13 mouse cellular contexts compared by ENCODE assay signal in the genomic region with DNA sequence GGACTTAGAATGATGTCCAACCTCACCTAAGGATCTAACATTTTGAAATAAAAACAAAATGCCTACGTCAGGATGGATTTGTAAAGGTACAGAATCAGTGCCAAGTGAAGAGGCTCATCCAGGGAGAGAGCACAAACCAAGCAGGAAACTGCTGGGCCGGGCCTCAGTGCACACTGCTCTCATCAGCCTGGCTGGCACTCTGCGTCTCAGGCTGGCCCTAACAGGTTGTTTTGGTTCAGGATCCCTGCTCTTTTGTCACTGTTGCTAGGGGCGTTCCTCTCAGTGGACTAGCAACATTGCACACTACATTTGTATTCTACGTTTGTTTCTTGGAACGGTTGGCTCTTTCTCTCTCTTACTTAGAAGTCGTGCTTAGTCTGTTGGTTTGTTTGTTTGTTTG.
DNase-seq lines count a peak whose midpoint lies in the region; ATAC-seq lines count a peak whose summit lies in the region.
"Had no signal": no experiment of that assay in that cellular context is flagged by ENCODE, and none has a peak within 500 bp of the region (broad histone marks: within the 10 kb centered on the region; RNA-seq: fewer than 3 reads in every experiment).

No protein-coding gene starts in this region.

- H3K9ac ChIP-seq in hindbrain, embryonic 11.5 days (ENCODE audit: low read depth, low read length), result no peak overlapping the region
- H3K9ac ChIP-seq in midbrain, embryonic 15.5 days, result no peak overlapping the region
- no peak overlapping the region for H3K9ac ChIP-seq in midbrain, embryonic 13.5 days (replicated peaks)
- H3K9ac ChIP-seq: kidney, embryonic 15.5 days had no signal

- H3K27ac ChIP-seq in hindbrain, embryonic 11.5 days (ENCODE audit: low read depth, low read length), result no peak overlapping the region
- no peak overlapping the region for H3K27ac ChIP-seq in hindbrain, embryonic 10.5 days
- H3K27ac ChIP-seq in midbrain, embryonic 15.5 days, result no peak overlapping the region
- H3K27ac ChIP-seq in midbrain, embryonic 13.5 days, result no peak overlapping the region
- H3K27ac ChIP-seq: kidney, embryonic 15.5 days had no signal

- H3K9me3 ChIP-seq in hindbrain, embryonic 11.5 days (ENCODE audit: control insufficient read depth, low read length), result 0 out of 2 replicates have a peak, but pooled peaks cover 2% of the 10 kb centered on the region
- peaks cover 5% of the 10 kb centered on the region for H3K9me3 ChIP-seq in hindbrain, embryonic 10.5 days
- H3K9me3 ChIP-seq in midbrain, embryonic 15.5 days, result no peaks in the 10 kb centered on the region
- H3K9me3 ChIP-seq in midbrain, embryonic 13.5 days, result no peaks in the 10 kb centered on the region
- H3K9me3 ChIP-seq: G1E; kidney, embryonic 15.5 days had no signal

- no peak for ATAC-seq in hindbrain, embryonic 11.5 days (ENCODE audit: low FRiP score)
- 0 out of 2 replicates have a peak, but pooled peaks have one; percentile 56 for ATAC-seq in midbrain, embryonic 15.5 days (replicated peaks)
- no peak for ATAC-seq in midbrain, embryonic 13.5 days

- no peaks in the 10 kb centered on the region for H3K36me3 ChIP-seq in hindbrain, embryonic 11.5 days (ENCODE audit: control insufficient read depth, insufficient read depth, low read length)
- no peaks in the 10 kb centered on the region for H3K36me3 ChIP-seq in hindbrain, embryonic 10.5 days
- H3K36me3 ChIP-seq in midbrain, embryonic 15.5 days (replicated peaks), result no peaks in the 10 kb centered on the region
- H3K36me3 ChIP-seq in midbrain, embryonic 13.5 days, result no peaks in the 10 kb centered on the region
- H3K36me3 ChIP-seq: kidney, embryonic 15.5 days had no signal

- H3K4me1 ChIP-seq in hindbrain, embryonic 11.5 days (replicated peaks; ENCODE audit: control insufficient read depth, insufficient read depth, low read length), result no peaks in the 10 kb centered on the region
- H3K4me1 ChIP-seq in hindbrain, embryonic 10.5 days (replicated peaks), result 0 out of 2 replicates have a peak, but pooled peaks cover 4% of the 10 kb centered on the region
- no peaks in the 10 kb centered on the region for H3K4me1 ChIP-seq in midbrain, embryonic 15.5 days
- H3K4me1 ChIP-seq in midbrain, embryonic 13.5 days (replicated peaks), result no peaks in the 10 kb centered on the region

- no peak overlapping the region for H3K4me2 ChIP-seq in hindbrain, embryonic 11.5 days (replicated peaks; ENCODE audit: low read depth, low read length)
- no peak overlapping the region for H3K4me2 ChIP-seq in midbrain, embryonic 15.5 days
- H3K4me2 ChIP-seq in midbrain, embryonic 13.5 days (replicated peaks), result no peak overlapping the region
- H3K4me2 ChIP-seq: kidney, embryonic 15.5 days had no signal

- DNase-seq in hindbrain, embryonic 11.5 days (ENCODE audit: low spot score), result peak; percentile 16
- no peak for DNase-seq in hindbrain, embryonic 10.5 days (ENCODE audit: low spot score)
- DNase-seq in fat pad, adult 2 months (ENCODE audit: extremely low read depth, low read depth, low spot score), result peak; percentile 78
- DNase-seq in layer of hippocampus, postnatal 36 days, result peak; percentile 11 to 35
- no peak for DNase-seq in ovary, postnatal 36 days (ENCODE audit: low spot score)
- DNase-seq: cerebellum, adult 2 months; gastrocnemius, postnatal 10 days; lung, postnatal 14 days; thymus, adult 18-20 months had no signal

- no peak overlapping the region for H3K4me3 ChIP-seq in hindbrain, embryonic 11.5 days (ENCODE audit: low read depth, low read length)
- H3K4me3 ChIP-seq in hindbrain, embryonic 10.5 days, result no peak overlapping the region
- H3K4me3 ChIP-seq in midbrain, embryonic 15.5 days, result no peak overlapping the region
- no peak overlapping the region for H3K4me3 ChIP-seq in midbrain, embryonic 13.5 days (replicated peaks)
- H3K4me3 ChIP-seq: kidney, embryonic 15.5 days had no signal

- 58% methylated on average over 7 of the region's 7 CpGs for WGBS in hindbrain, embryonic 11.5 days
- 58% methylated on average over 7 of the region's 7 CpGs for WGBS in hindbrain, embryonic 10.5 days
- WGBS in midbrain, embryonic 15.5 days, result 49% methylated on average over 7 of the region's 7 CpGs
- WGBS in midbrain, embryonic 13.5 days, result 55% methylated on average over 7 of the region's 7 CpGs

- no peaks in the 10 kb centered on the region for H3K27me3 ChIP-seq in hindbrain, embryonic 11.5 days (ENCODE audit: control insufficient read depth, insufficient read depth, low read length)
- no peaks in the 10 kb centered on the region for H3K27me3 ChIP-seq in hindbrain, embryonic 10.5 days (ENCODE audit: insufficient read depth, poor library complexity, severe bottlenecking)
- no peaks in the 10 kb centered on the region for H3K27me3 ChIP-seq in midbrain, embryonic 15.5 days (replicated peaks)
- no peaks in the 10 kb centered on the region for H3K27me3 ChIP-seq in midbrain, embryonic 13.5 days
- H3K27me3 ChIP-seq: kidney, embryonic 15.5 days had no signal

Comparison
In these comparisons a context has a peak if more than half of its experiments do, and no peak if none do; other contexts are left out.
1. DNase-seq: peak in hindbrain, embryonic 11.5 days (single experiment), fat pad, adult 2 months (single experiment) and layer of hippocampus, postnatal 36 days (2 of 2); none in hindbrain, embryonic 10.5 days (single experiment) and ovary, postnatal 36 days (single experiment).